Mouse (Mus musculus): Measurements from ENCODE around the gene Mycbp2.

DNA sequence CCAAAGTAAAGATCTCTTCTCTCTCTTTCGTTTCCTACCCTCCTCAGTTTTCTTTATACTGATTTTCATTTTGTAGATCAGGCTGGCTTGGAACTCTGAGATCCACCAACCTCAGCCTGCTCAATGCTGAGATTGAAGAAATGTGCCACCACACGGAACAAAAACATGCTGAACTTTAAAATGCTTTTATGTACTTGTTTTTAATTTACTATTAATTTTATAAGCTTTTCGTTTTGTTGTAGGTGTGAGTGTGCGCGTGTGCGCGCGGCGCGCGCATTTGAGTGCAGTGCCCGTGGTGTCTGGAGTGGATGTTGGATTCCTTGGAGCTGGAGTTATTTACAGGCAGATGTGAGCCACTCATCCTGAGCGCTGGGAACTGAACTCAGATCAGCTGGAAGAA lies 246.3 kb downstream of the Mycbp2 start:
- TF ChIP-seq CTCF (IDR thresholded peaks at IDR 0.05; ENCODE audit: borderline replicate concordance, insufficient read depth, low read length) (no peak), POLR2A (IDR thresholded peaks at IDR 0.05; ENCODE audit: low read depth, low read length) (no peak)
